ENCODE assay signal across 23 mouse cellular contexts in genomic region chr7:81875372-81875771, GRCm38 (mm10). TPM values are rescaled to one million over a fixed set of nuclear protein-coding genes. Genes with fewer than 3 reads are reported as not detected.
DNase-seq lines count a peak whose midpoint lies in the region; ATAC-seq and TF ChIP-seq lines count a peak whose summit lies in the region.
"Had no signal": no experiment of that assay in that cellular context is flagged by ENCODE, and none has a peak within 500 bp of the region (broad histone marks: within the 10 kb centered on the region; RNA-seq: fewer than 3 reads in every experiment).

No protein-coding gene starts in this region.

- peak; percentile 50 for DNase-seq in forebrain, postnatal 0 days
- no peak for DNase-seq in forebrain, embryonic 10.5 days (ENCODE audit: extremely low spot score, low spot score)
- DNase-seq in kidney, postnatal 0 days (ENCODE audit: low spot score): peak; percentile 39
- DNase-seq in kidney, postnatal 10 days: no peak
- DNase-seq in 3T3-L1 (ENCODE audit: low read depth, low spot score): peak; percentile 94
- peak; percentile 57 for DNase-seq in adrenal gland, postnatal 14 days
- no peak for DNase-seq in gastrocnemius, postnatal 14 days
- no peak for DNase-seq in heart, embryonic 10.5 days (ENCODE audit: low spot score)
- DNase-seq: B cell, adult 2 months; cerebellum, postnatal 25 days; gastrocnemius, adult 2 months; kidney, adult 9 months had no signal

- no peaks in the 10 kb centered on the region for H3K27me3 ChIP-seq in forebrain, postnatal 0 days (ENCODE audit: insufficient read depth, low read length)
- no peaks in the 10 kb centered on the region for H3K27me3 ChIP-seq in forebrain, embryonic 10.5 days (ENCODE audit: poor library complexity, severe bottlenecking)
- no peaks in the 10 kb centered on the region for H3K27me3 ChIP-seq in kidney, postnatal 0 days (ENCODE audit: insufficient read depth, low read length)
- no peaks in the 10 kb centered on the region for H3K27me3 ChIP-seq in heart, embryonic 10.5 days (ENCODE audit: insufficient read depth, poor library complexity, severe bottlenecking)
- H3K27me3 ChIP-seq: limb, embryonic 12.5 days had no signal

- H3K27ac ChIP-seq in forebrain, postnatal 0 days (ENCODE audit: low read depth, low read length): no peak overlapping the region
- no peak overlapping the region for H3K27ac ChIP-seq in forebrain, embryonic 10.5 days
- H3K27ac ChIP-seq in kidney, postnatal 0 days: no peak overlapping the region
- H3K27ac ChIP-seq in heart, embryonic 10.5 days: no peak overlapping the region
- H3K27ac ChIP-seq: gastrocnemius, adult 2 months; layer of hippocampus, adult 2 months; limb, embryonic 12.5 days; macrophage had no signal

- TF ChIP-seq CTCF in forebrain, postnatal 0 days (IDR thresholded peaks at IDR 0.05; ENCODE audit: low read depth): no peak
- TF ChIP-seq CTCF in kidney, postnatal 0 days (IDR thresholded peaks at IDR 0.05; ENCODE audit: low read depth): no peak

- H3K4me3 ChIP-seq in forebrain, postnatal 0 days (ENCODE audit: low read depth, low read length): no peak overlapping the region
- H3K4me3 ChIP-seq in forebrain, embryonic 10.5 days: no peak overlapping the region
- no peak overlapping the region for H3K4me3 ChIP-seq in kidney, postnatal 0 days (replicated peaks; ENCODE audit: low read depth, low read length)
- no peak overlapping the region for H3K4me3 ChIP-seq in heart, embryonic 10.5 days
- H3K4me3 ChIP-seq: gastrocnemius, adult 2 months; layer of hippocampus, adult 2 months; limb, embryonic 12.5 days had no signal

- WGBS in forebrain, postnatal 0 days: 81% methylated on average over 9 of the region's 9 CpGs
- WGBS in forebrain, embryonic 10.5 days: 89% methylated on average over 9 of the region's 9 CpGs
- 58% methylated on average over 9 of the region's 9 CpGs for WGBS in kidney, postnatal 0 days
- WGBS in heart, embryonic 10.5 days: 71% methylated on average over 9 of the region's 9 CpGs

- no peak for ATAC-seq in forebrain, postnatal 0 days
- ATAC-seq in kidney, postnatal 0 days (replicated peaks; ENCODE audit: low FRiP score, low read depth): no peak

- H3K36me3 ChIP-seq in forebrain, postnatal 0 days (ENCODE audit: insufficient read depth): peaks cover 3% of the 10 kb centered on the region; the same call in 1 of the 2 replicates
- H3K36me3 ChIP-seq in forebrain, embryonic 10.5 days (replicated peaks): peaks cover 5% of the 10 kb centered on the region
- no peaks in the 10 kb centered on the region for H3K36me3 ChIP-seq in kidney, postnatal 0 days (ENCODE audit: insufficient read depth, low read length)
- H3K36me3 ChIP-seq in heart, embryonic 10.5 days: peaks cover 21% of the 10 kb centered on the region
- H3K36me3 ChIP-seq: limb, embryonic 12.5 days had no signal

- intact Hi-C loops in gastrocnemius, postnatal 14 days (cut with DNase I; ENCODE audit: low total_unique reads): no loop called here

- H3K9ac ChIP-seq in forebrain, postnatal 0 days: no peak overlapping the region
- H3K9ac ChIP-seq in kidney, postnatal 0 days (ENCODE audit: low read depth, low read length): no peak overlapping the region
- H3K9ac ChIP-seq: limb, embryonic 12.5 days had no signal

- H3K4me1 ChIP-seq in forebrain, postnatal 0 days (ENCODE audit: insufficient read depth): no peaks in the 10 kb centered on the region
- no peaks in the 10 kb centered on the region for H3K4me1 ChIP-seq in forebrain, embryonic 10.5 days
- no peaks in the 10 kb centered on the region for H3K4me1 ChIP-seq in kidney, postnatal 0 days (replicated peaks; ENCODE audit: insufficient read depth, low read length)
- H3K4me1 ChIP-seq in heart, embryonic 10.5 days: 0 out of 2 replicates have a peak, but pooled peaks cover 5% of the 10 kb centered on the region
- H3K4me1 ChIP-seq: limb, embryonic 12.5 days had no signal

- H3K4me2 ChIP-seq in forebrain, postnatal 0 days (ENCODE audit: low read depth): no peak overlapping the region
- H3K4me2 ChIP-seq in kidney, postnatal 0 days (ENCODE audit: low read length): no peak overlapping the region
- H3K4me2 ChIP-seq: heart, embryonic 11.5 days; limb, embryonic 12.5 days had no signal

- H3K9me3 ChIP-seq in forebrain, postnatal 0 days (ENCODE audit: low read length): no peaks in the 10 kb centered on the region
- no peaks in the 10 kb centered on the region for H3K9me3 ChIP-seq in forebrain, embryonic 10.5 days
- H3K9me3 ChIP-seq in kidney, postnatal 0 days (replicated peaks; ENCODE audit: low read length): no peaks in the 10 kb centered on the region
- no peaks in the 10 kb centered on the region for H3K9me3 ChIP-seq in heart, embryonic 10.5 days
- H3K9me3 ChIP-seq: limb, embryonic 12.5 days had no signal

RNA-seq across cellular contexts. Expression of gene Tm6sf1, which starts 16.6 kb away (rescaled TPM):
- total RNA-seq in forebrain, postnatal 0 days (2014; rRNA removed): 5.4 and 12.9 TPM in 2 replicates
- polyA plus RNA-seq in forebrain, postnatal 0 days (2015; fragmentation: Nextera tagmentation; extraction: Ambion mirVana): 5.0 and 7.0 TPM in 2 replicates
- 11.2 and 11.7 TPM in 2 replicates for polyA plus RNA-seq in forebrain, embryonic 10.5 days (2016; fragmentation: Nextera tagmentation; extraction: Ambion mirVana)
- polyA plus RNA-seq in kidney, postnatal 0 days (2015; fragmentation: Nextera tagmentation; extraction: Ambion mirVana): 10.4 TPM in 2 replicates
- total RNA-seq in adrenal gland, postnatal 14 days (2021): 13.3 and 16.5 TPM in 2 replicates
- total RNA-seq in gastrocnemius, postnatal 14 days (2021): 10 to 100 TPM; 32.9 to 43.5 TPM
- polyA plus RNA-seq in heart, embryonic 10.5 days (2016; fragmentation: Nextera tagmentation; extraction: Ambion mirVana): 25.7 and 33.4 TPM in 2 replicates

RNA-seq across cellular contexts. Expression of gene Gm10160, which starts 19.8 kb away (rescaled TPM):
- not detected in 2 replicates for total RNA-seq in forebrain, postnatal 0 days (2014; rRNA removed)
- not detected in 2 replicates for polyA plus RNA-seq in forebrain, postnatal 0 days (2015; fragmentation: Nextera tagmentation; extraction: Ambion mirVana)
- not detected in 2 replicates for polyA plus RNA-seq in forebrain, embryonic 10.5 days (2016; fragmentation: Nextera tagmentation; extraction: Ambion mirVana)
- polyA plus RNA-seq in kidney, postnatal 0 days (2015; fragmentation: Nextera tagmentation; extraction: Ambion mirVana): not detected in 2 replicates
- not detected in 2 replicates for total RNA-seq in adrenal gland, postnatal 14 days (2021)
- not detected for total RNA-seq in gastrocnemius, postnatal 14 days (2021)
- polyA plus RNA-seq in heart, embryonic 10.5 days (2016; fragmentation: Nextera tagmentation; extraction: Ambion mirVana): not detected in 2 replicates
- total RNA-seq: ES-E14; gastrocnemius, adult 2 months; hematopoietic stem cell, adult 5-6 weeks; layer of hippocampus, adult 2 months had no signal
- polyA plus RNA-seq: embryonic facial prominence, embryonic 11.5 days; forebrain, embryonic 11.5 days; heart, embryonic 11.5 days; limb, embryonic 12.5 days; liver, embryonic 16.5 days; macrophage; midbrain, embryonic 14.5 days; neural tube, embryonic 11.5 days had no signal

RNA-seq across cellular contexts. Expression of gene Btbd1, which starts 46.1 kb away (rescaled TPM):
- total RNA-seq in forebrain, postnatal 0 days (2014; rRNA removed): 142 TPM in 2 replicates
- polyA plus RNA-seq in forebrain, postnatal 0 days (2015; fragmentation: Nextera tagmentation; extraction: Ambion mirVana): 101 and 104 TPM in 2 replicates
- 56.6 and 60.7 TPM in 2 replicates for polyA plus RNA-seq in forebrain, embryonic 10.5 days (2016; fragmentation: Nextera tagmentation; extraction: Ambion mirVana)
- 71.1 and 76.5 TPM in 2 replicates for polyA plus RNA-seq in kidney, postnatal 0 days (2015; fragmentation: Nextera tagmentation; extraction: Ambion mirVana)
- total RNA-seq in adrenal gland, postnatal 14 days (2021): 136 and 144 TPM in 2 replicates
- total RNA-seq in gastrocnemius, postnatal 14 days (2021): 100 to 1,000 TPM; 183 to 206 TPM
- polyA plus RNA-seq in heart, embryonic 10.5 days (2016; fragmentation: Nextera tagmentation; extraction: Ambion mirVana): 75.2 and 81.1 TPM in 2 replicates

RNA-seq across cellular contexts. Expression of gene Hdgfl3, which starts 58.9 kb away (rescaled TPM):
- total RNA-seq in forebrain, postnatal 0 days (2014; rRNA removed): 158 and 191 TPM in 2 replicates
- 50.2 and 62.5 TPM in 2 replicates for polyA plus RNA-seq in forebrain, postnatal 0 days (2015; fragmentation: Nextera tagmentation; extraction: Ambion mirVana)
- 23.5 and 24.7 TPM in 2 replicates for polyA plus RNA-seq in forebrain, embryonic 10.5 days (2016; fragmentation: Nextera tagmentation; extraction: Ambion mirVana)
- polyA plus RNA-seq in kidney, postnatal 0 days (2015; fragmentation: Nextera tagmentation; extraction: Ambion mirVana): 12.7 and 12.9 TPM in 2 replicates
- total RNA-seq in adrenal gland, postnatal 14 days (2021): 13.6 and 15.8 TPM in 2 replicates
- 1 to 10 TPM; 3.7 to 4.3 TPM for total RNA-seq in gastrocnemius, postnatal 14 days (2021)
- 8.4 and 13.8 TPM in 2 replicates for polyA plus RNA-seq in heart, embryonic 10.5 days (2016; fragmentation: Nextera tagmentation; extraction: Ambion mirVana)

Comparison
In these comparisons a context has a peak if more than half of its experiments do, and no peak if none do; other contexts are left out.
1. DNase-seq: peak in forebrain, postnatal 0 days (single experiment), kidney, postnatal 0 days (single experiment), 3T3-L1 (single experiment) and adrenal gland, postnatal 14 days (single experiment); none in forebrain, embryonic 10.5 days (single experiment), kidney, postnatal 10 days (single experiment), gastrocnemius, postnatal 14 days (single experiment) and heart, embryonic 10.5 days (single experiment).